10 mouse cellular contexts compared by ENCODE assay signal in genomic region chr2:73496329-73496685, GRCm38 (mm10). TPM values are rescaled to one million over a fixed set of nuclear protein-coding genes. Genes with fewer than 3 reads are reported as not detected.
DNase-seq lines count a peak whose midpoint lies in the region; ATAC-seq and TF ChIP-seq lines count a peak whose summit lies in the region.
"Had no signal": no experiment of that assay in that cellular context is flagged by ENCODE, and none has a peak within 500 bp of the region (broad histone marks: within the 10 kb centered on the region; RNA-seq: fewer than 3 reads in every experiment).

No protein-coding gene starts in this region.

- TF ChIP-seq POLR2A in thymus, adult 2 months (IDR thresholded peaks at IDR 0.05; ENCODE audit: control insufficient read depth, extremely low read depth, insufficient read depth, low read length, poor library complexity): no peak

- intact Hi-C loops in heart, postnatal 14 days (cut with DNase I): no loop called here

- H3K4me1 ChIP-seq in heart, embryonic 13.5 days: peaks cover 48% of the 10 kb centered on the region
- peaks cover 14% of the 10 kb centered on the region for H3K4me1 ChIP-seq in thymus, adult 2 months (replicated peaks; ENCODE audit: control insufficient read depth, insufficient read depth, low read length)
- H3K4me1 ChIP-seq in limb, embryonic 11.5 days (ENCODE audit: control insufficient read depth, insufficient read depth, low read length): peaks cover 30% of the 10 kb centered on the region

- no peak overlapping the region for H3K9ac ChIP-seq in heart, embryonic 13.5 days
- no peak overlapping the region for H3K9ac ChIP-seq in limb, embryonic 11.5 days (ENCODE audit: low read length)
- H3K9ac ChIP-seq: hindbrain, embryonic 15.5 days had no signal

- 51% methylated on average over 4 of the region's 4 CpGs for WGBS in heart, embryonic 13.5 days
- 95% methylated on average over 4 of the region's 4 CpGs for WGBS in thymus, adult 2 months
- WGBS in limb, embryonic 11.5 days: 62% methylated on average over 4 of the region's 4 CpGs

- H3K4me2 ChIP-seq in heart, embryonic 13.5 days: peak overlapping the region; percentile 44; the same call in 1 of the 2 replicates
- peak overlapping the region; percentile 16; the same call in 1 of the 2 replicates for H3K4me2 ChIP-seq in limb, embryonic 11.5 days (ENCODE audit: low read depth, severe bottlenecking)
- H3K4me2 ChIP-seq: hindbrain, embryonic 15.5 days had no signal

- no peaks in the 10 kb centered on the region for H3K36me3 ChIP-seq in heart, embryonic 13.5 days
- H3K36me3 ChIP-seq in thymus, adult 2 months (ENCODE audit: control insufficient read depth, insufficient read depth, low read length): no peaks in the 10 kb centered on the region
- no peaks in the 10 kb centered on the region; the same call in 1 of the 2 replicates for H3K36me3 ChIP-seq in limb, embryonic 11.5 days (ENCODE audit: control insufficient read depth, insufficient read depth, low read length)
- H3K36me3 ChIP-seq: hindbrain, embryonic 15.5 days had no signal

- no peak for TF ChIP-seq CTCF in thymus, adult 2 months (IDR thresholded peaks at IDR 0.05; ENCODE audit: borderline replicate concordance, control insufficient read depth, extremely low read depth, insufficient read depth, low read length, poor library complexity)

- no peak overlapping the region for H3K4me3 ChIP-seq in heart, embryonic 13.5 days
- H3K4me3 ChIP-seq in thymus, adult 2 months (ENCODE audit: control insufficient read depth, insufficient read depth, low read length): no peak overlapping the region
- no peak overlapping the region for H3K4me3 ChIP-seq in limb, embryonic 11.5 days (ENCODE audit: low read depth, low read length)
- H3K4me3 ChIP-seq: hindbrain, embryonic 15.5 days had no signal

- H3K27ac ChIP-seq in heart, embryonic 13.5 days (replicated peaks): peak overlapping the region; percentile 57
- H3K27ac ChIP-seq in thymus, adult 2 months (ENCODE audit: control insufficient read depth, insufficient read depth, low read length): peak overlapping the region; percentile 31; the same call in 1 of the 2 replicates
- peak overlapping the region; percentile 77; the same call in 1 of the 2 replicates for H3K27ac ChIP-seq in limb, embryonic 11.5 days (replicated peaks; ENCODE audit: low read depth, low read length)
- H3K27ac ChIP-seq: hindbrain, embryonic 15.5 days had no signal

- no peak for DNase-seq in heart, postnatal 14 days
- no peak for DNase-seq in thymus, adult 2 months
- DNase-seq in thymus, postnatal 14 days: no peak
- no peak for DNase-seq in limb, embryonic 11.5 days (ENCODE audit: low spot score)
- DNase-seq in yolk sac, embryonic 10.5 days (ENCODE audit: low spot score): peak; percentile 60
- DNase-seq: right cerebral cortex, postnatal 25 days had no signal

- no peaks in the 10 kb centered on the region for H3K27me3 ChIP-seq in heart, embryonic 13.5 days (replicated peaks)
- no peaks in the 10 kb centered on the region for H3K27me3 ChIP-seq in thymus, adult 2 months (ENCODE audit: control insufficient read depth, insufficient read depth, low read length)
- H3K27me3 ChIP-seq in limb, embryonic 11.5 days (ENCODE audit: control insufficient read depth, insufficient read depth, low read length): no peaks in the 10 kb centered on the region
- H3K27me3 ChIP-seq: hindbrain, embryonic 15.5 days had no signal

- ATAC-seq in heart, embryonic 13.5 days (ENCODE audit: extremely low read depth, insufficient number of reproducible peaks, low FRiP score, low TSS enrichment): no peak
- 0 out of 2 replicates have a peak, but pooled peaks have one; percentile 8 for ATAC-seq in limb, embryonic 11.5 days (ENCODE audit: insufficient number of reproducible peaks, low FRiP score, low TSS enrichment, low read depth)
- ATAC-seq in inflammation-experienced regulatory T-cells, adult 6 months: no peak
- ATAC-seq in CD4-positive, CD25-positive, alpha-beta regulatory T cell, adult 4 months: no peak

- H3K9me3 ChIP-seq in heart, embryonic 13.5 days: no peaks in the 10 kb centered on the region
- no peaks in the 10 kb centered on the region for H3K9me3 ChIP-seq in limb, embryonic 11.5 days (ENCODE audit: control insufficient read depth, low read length)
- H3K9me3 ChIP-seq: hindbrain, embryonic 15.5 days had no signal

RNA-seq across cellular contexts. Expression of gene Wipf1, which starts 33.2 kb away (rescaled TPM):
- 4.0 and 5.0 TPM in 2 replicates for polyA plus RNA-seq in heart, embryonic 13.5 days (2015; fragmentation: Nextera tagmentation; extraction: Ambion mirVana)
- total RNA-seq in heart, postnatal 14 days (2021): 10 to 100 TPM; 18.8 to 19.4 TPM
- polyA plus RNA-seq in thymus, adult 2 months (2012; rRNA removed): 56.6 and 68.0 TPM in 2 replicates
- polyA plus RNA-seq in limb, embryonic 11.5 days (2014; fragmentation: Nextera tagmentation; extraction: Ambion mirVana): 21.8 and 24.1 TPM in 2 replicates
- polyA plus RNA-seq in inflammation-experienced regulatory T-cells, adult 6 months (2017; shearing (Covaris generic)): 100 to 1,000 TPM in 1 of 3 experiments, 10 to 100 TPM in 2; 61.5 to 101 (median 68.3) TPM
- polyA plus RNA-seq in CD4-positive, CD25-positive, alpha-beta regulatory T cell, adult 4 months (2017; shearing (Covaris generic)): 10 to 100 TPM; 54.2 to 66.6 TPM
